Mouse (Mus musculus): ENCODE data around the gene H2afj.

- TF ChIP-seq POLR2A (IDR thresholded peaks at IDR 0.05; ENCODE audit: insufficient read depth, low read depth, low read length) (peak; percentile 51), CTCF (IDR thresholded peaks at IDR 0.05) (no peak)
Observed at GRCm38 (mm10) chr6:136856071-136856636, 48.1 kb downstream of the H2afj start.
